Mouse (Mus musculus) NIH3T3 (cell line): ENCODE data around the gene Olfr462.

Experiments used
- DNase-seq: peaks from one replicate; pipeline ENCODE4 v3.0.0-alpha.2; 2012; ENCODE audit warnings: low read depth

The Olfr462 gene

DNA sequence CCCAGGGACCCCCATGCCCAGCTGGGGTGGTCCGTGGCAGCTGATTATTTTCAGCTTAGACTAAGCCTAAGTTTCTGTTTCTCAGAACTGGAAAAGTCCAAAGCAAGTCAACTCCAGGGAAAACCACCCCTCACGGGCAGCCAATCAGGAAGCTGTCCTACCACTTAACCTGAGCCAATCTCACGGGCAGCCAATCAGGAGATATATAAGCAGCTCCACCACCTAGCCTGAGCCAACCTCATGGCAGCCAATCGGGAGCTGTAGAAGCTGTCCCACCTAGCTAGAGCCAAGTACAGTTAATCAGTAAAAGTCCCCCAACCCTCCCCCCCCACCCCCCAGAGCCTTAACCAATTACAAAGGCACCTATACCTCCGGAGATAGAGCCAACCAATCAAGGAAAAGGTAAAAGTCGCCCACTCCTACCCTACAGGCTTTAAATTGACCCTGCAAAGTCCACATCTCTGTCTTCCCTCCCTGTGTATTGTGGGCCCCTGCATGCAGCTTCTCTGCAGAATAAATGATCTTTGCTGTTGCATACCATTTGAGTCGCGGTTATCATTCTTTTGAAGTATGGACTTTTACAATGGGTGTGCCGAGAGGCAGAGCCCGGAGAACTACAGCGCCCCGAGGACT lies 45.0 kb downstream of the Olfr462 start:
- DNase-seq = no peak

DNA sequence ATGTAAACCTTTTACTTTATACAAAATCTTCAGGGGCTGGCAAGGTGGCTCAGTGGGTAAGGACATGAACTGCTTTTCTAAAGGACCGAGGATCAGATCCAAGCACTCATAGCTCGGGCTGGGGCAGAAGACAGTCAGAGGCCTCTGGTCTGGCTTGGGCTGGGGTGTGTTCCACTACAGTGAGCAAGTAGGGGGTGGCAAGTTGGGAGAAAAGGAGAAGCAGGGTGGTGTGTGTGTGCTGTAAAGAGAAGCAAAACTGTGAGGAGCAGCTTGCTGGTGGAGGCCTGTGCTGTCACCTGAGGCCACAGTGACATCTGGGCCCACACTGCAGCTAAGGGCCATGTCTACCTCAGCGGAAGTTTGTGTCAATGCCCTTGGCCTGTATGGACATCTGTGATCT lies 50.6 kb downstream of the Olfr462 start:
- no peak for DNase-seq

DNA sequence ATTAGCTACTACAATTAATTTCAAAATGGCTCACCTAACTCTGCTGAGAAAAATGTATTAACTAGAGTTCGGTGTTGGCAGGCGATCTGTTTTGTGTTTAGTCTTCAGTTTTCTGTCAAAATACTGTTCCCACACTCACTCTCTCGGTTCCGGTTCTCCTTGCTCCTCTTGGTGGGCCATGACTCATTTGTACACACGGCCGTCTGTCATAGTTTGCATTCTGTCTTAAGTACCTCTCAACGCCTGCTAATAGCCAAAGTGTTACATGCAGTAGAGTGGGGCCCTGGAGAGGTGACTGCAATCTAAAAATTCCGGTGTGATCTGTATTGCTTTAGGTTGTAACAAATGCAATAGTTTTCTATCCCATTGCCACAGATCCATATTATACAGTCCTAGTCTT lies 51.4 kb downstream of the Olfr462 start:
- DNase-seq = no peak
